Mouse (Mus musculus) layer of hippocampus, adult 2 months (tissue): Measurements from ENCODE around the gene Apom. TPM values are rescaled to one million over a fixed set of nuclear protein-coding genes. Genes with fewer than 3 reads are reported as not detected.

Experiments
- DNase-seq, 2 experiments: peaks; one replicate each; pipeline ENCODE4 v3.0.0; 2022; ENCODE audit warnings: low spot score in 2 of 2
- H3K27ac ChIP-seq: fragments of 200-600 bp; 2 replicates; pipeline ENCODE4 v1.8.1; 2022
- H3K4me3 ChIP-seq: fragments of 200-600 bp; 2 replicates; pipeline ENCODE4 v1.8.1; 2022; ENCODE audit warnings: mild to moderate bottlenecking
- CTCF ChIP-seq: fragments of 200-600 bp; conservative IDR thresholded peaks from 2 replicates; pipeline ENCODE4 v1.8.1; 2022; ENCODE audit warnings: antibody characterized with exemption, mild to moderate bottlenecking, moderate library complexity
- total RNA-seq, 2 experiments: library from RNA; stranded (reverse); gene quantifications; 2 replicates each; pipeline ENCODE4 v1.2.3; 2021

Gene Apom
- total RNA-seq, 2 experiments from 2014 or later, result 0.37 to 0.49 TPM

GRCm38 (mm10) chr17:35154616-35155015 lies 22.8 kb upstream of the Apom start:
- Histone ChIP-seq H3K4me3 (no peak overlapping the region), H3K27ac (no peak overlapping the region)
- TF ChIP-seq CTCF, result no peak
- no peak for DNase-seq

GRCm38 (mm10) chr17:35153931-35154330 lies 22.1 kb upstream of the Apom start:
- Histone ChIP-seq H3K27ac (no peak overlapping the region), H3K4me3 (no peak overlapping the region)
- no peak for DNase-seq
- TF ChIP-seq CTCF, result no peak

- no peak overlapping the region for H3K4me3 ChIP-seq
- H3K27ac ChIP-seq, result no peak overlapping the region
- no peak for DNase-seq
- TF ChIP-seq CTCF, result no peak
Measured at GRCm38 (mm10) chr17:35153077-35153476, 21.2 kb upstream of the Apom start.

GRCm38 (mm10) chr17:35152121-35152520 lies 20.3 kb upstream of the Apom start:
- DNase-seq, result no peak
- H3K4me3 ChIP-seq, result no peak overlapping the region
- no peak for TF ChIP-seq CTCF
- no peak overlapping the region for H3K27ac ChIP-seq

- TF ChIP-seq CTCF, result no peak
- H3K4me3 ChIP-seq, result no peak overlapping the region
- no peak for DNase-seq
- no peak overlapping the region; the same call in 1 of the 2 replicates for H3K27ac ChIP-seq
Measured at GRCm38 (mm10) chr17:35147922-35148639, 16.2 kb upstream of the Apom start.

GRCm38 (mm10) chr17:35147348-35147747 lies 15.5 kb upstream of the Apom start:
- Histone ChIP-seq H3K4me3 (no peak overlapping the region), H3K27ac (no peak overlapping the region)
- TF ChIP-seq CTCF, result no peak
- DNase-seq, result no peak

- TF ChIP-seq CTCF, result no peak
- Histone ChIP-seq H3K27ac (no peak overlapping the region), H3K4me3 (no peak overlapping the region)
- DNase-seq, result no peak
Measured at GRCm38 (mm10) chr17:35146139-35146538, 14.3 kb upstream of the Apom start.

- Histone ChIP-seq H3K4me3 (no peak overlapping the region), H3K27ac (no peak overlapping the region)
- TF ChIP-seq CTCF, result no peak
- no peak for DNase-seq
Measured at GRCm38 (mm10) chr17:35141971-35142370, 10.1 kb upstream of the Apom start.

GRCm38 (mm10) chr17:35140490-35140996 lies 8.7 kb upstream of the Apom start:
- H3K27ac ChIP-seq, result no peak overlapping the region
- no peak for DNase-seq
- no peak overlapping the region for H3K4me3 ChIP-seq
- no peak for TF ChIP-seq CTCF

GRCm38 (mm10) chr17:35139269-35139668 lies 7.4 kb upstream of the Apom start:
- H3K27ac ChIP-seq, result no peak overlapping the region
- no peak for TF ChIP-seq CTCF

GRCm38 (mm10) chr17:35135591-35136320 lies 3.9 kb upstream of the Apom start:
- DNase-seq, result peak in 1 of 2 experiments; percentile 45

More at GRCm38 (mm10) chr17:35139269-35139668, 7.4 kb upstream of the Apom start:
- no peak overlapping the region for H3K4me3 ChIP-seq
- DNase-seq, result no peak

GRCm38 (mm10) chr17:35134801-35135590 lies 3.1 kb upstream of the Apom start, which contains the start of gene Bag6:
Bag6 (plus strand) TSS chr17:35135178.
- DNase-seq, result peak; percentile 94 to 95
- peak within 1 kb of the TSS; percentile 97 for H3K4me3 ChIP-seq
- peak; percentile 2; the same call in 1 of the 2 replicates for TF ChIP-seq CTCF
- peak within 1 kb of the TSS; percentile 100 for H3K27ac ChIP-seq

More at GRCm38 (mm10) chr17:35135591-35136320, 3.9 kb upstream of the Apom start:
- TF ChIP-seq CTCF, result no peak
- Histone ChIP-seq H3K4me3 (peak overlapping the region; percentile 97), H3K27ac (peak overlapping the region; percentile 100)
